Mouse (Mus musculus) macrophage (primary cell): ENCODE results near the gene Tor1aip2. TPM values are rescaled to one million over a fixed set of nuclear protein-coding genes. Genes with fewer than 3 reads are reported as not detected.

ENCODE experiments used
- H3K27ac ChIP-seq: fragments of 350-480 bp; formaldehyde crosslinking; 2 replicates; pipeline ENCODE4 v1.9.0; 2021
- H3K36me3 ChIP-seq: fragments of 350-480 bp; formaldehyde crosslinking; 2 replicates; pipeline ENCODE4 v1.9.0; 2021; ENCODE audit errors: inconsistent target
- H3K4me3 ChIP-seq: fragments of 350-480 bp; formaldehyde crosslinking; 2 replicates; pipeline ENCODE4 v1.9.0; 2021; ENCODE audit errors: inconsistent target
- H3K79me2 ChIP-seq: fragments of 350-480 bp; formaldehyde crosslinking; 2 replicates; pipeline ENCODE4 v1.9.0; 2021; ENCODE audit errors: inconsistent target
- WGBS: methylation state at CpG from one replicate; pipeline ENCODE4 v1.1.7; 2026; ENCODE audit warnings: inconsistent platforms; ENCODE audit not compliant: missing documents; 5-methylcytosine and 5-hydroxymethylcytosine counted together
- polyA plus RNA-seq: library from polyadenylated mRNA; stranded (reverse); fragments of 250-400 nt; gene quantifications from 3 replicates; pipeline ENCODE4 v1.2.4, GENCODE M21; 2018; ENCODE audit warnings: inconsistent platforms
- total RNA-seq, 78 experiments: library from RNA; depleted of rRNA; stranded (reverse); fragments of 250-400 nt; gene quantifications; 1 replicate in 9 of 78; 2 replicates in 24 of 78; 3 replicates in 43 of 78; 4 replicates in 2 of 78; pipeline ENCODE4 v1.2.4; 2018; ENCODE audit warnings: inconsistent platforms in 56 of 78

The Tor1aip2 gene
- 100 to 1,000 TPM; 115 to 658 (median 315) TPM for total RNA-seq (2018; cell fraction: chromatin; rRNA removed)
- total RNA-seq (2018; cell fraction: cytosol; rRNA removed) = 100 to 1,000 TPM; 128 to 271 (median 186) TPM
- total RNA-seq (2018; cell fraction: nucleus; rRNA removed) = 100 to 1,000 TPM; 175 to 740 (median 411) TPM
- polyA plus RNA-seq = 97.1 to 163 TPM (median 107 TPM) in 3 replicates

DNA sequence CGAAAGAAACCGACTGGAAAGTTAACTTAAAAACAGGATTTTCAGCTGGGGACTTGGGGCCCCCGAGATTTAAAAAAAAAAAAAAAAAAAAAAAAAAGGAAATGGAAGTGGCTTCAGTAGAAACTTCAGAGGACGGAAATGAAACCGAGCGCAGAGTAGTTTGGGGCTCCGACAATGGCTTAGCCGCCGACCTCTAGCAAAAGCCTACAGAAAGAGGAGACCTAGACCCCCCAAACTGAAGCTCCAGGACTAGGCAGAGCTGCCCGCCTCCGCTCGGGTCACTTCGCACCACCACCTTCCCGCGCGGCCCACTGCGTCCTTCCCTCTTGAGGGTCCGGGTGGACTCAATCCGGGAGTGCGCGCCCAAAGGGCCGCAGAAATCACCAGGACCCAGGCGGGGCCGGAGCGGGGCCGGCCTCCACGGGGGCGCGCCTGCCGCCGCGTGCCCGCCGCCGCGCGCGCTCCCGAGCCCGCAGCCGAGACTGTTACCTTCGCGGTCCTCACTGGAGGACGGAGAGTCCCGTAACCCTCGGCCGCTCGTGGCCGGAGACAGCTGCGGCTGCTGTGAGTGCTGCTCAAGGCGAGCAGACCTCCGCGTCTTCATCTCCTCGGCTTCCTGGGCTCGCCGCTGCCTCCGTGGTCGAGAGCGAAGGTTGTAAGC, at the start of gene Tor1aip2:
Gene Tor1aip2, plus strand, starts transcription at position 135 of the 661 bp plus-strand sequence.
- Histone ChIP-seq H3K27ac (peak within 1 kb of the TSS; percentile 97), H3K79me2 (peaks cover 77% of the 10 kb centered on the region)
- WGBS = under 1% methylated on average over 57 of the region's 59 CpGs

DNA sequence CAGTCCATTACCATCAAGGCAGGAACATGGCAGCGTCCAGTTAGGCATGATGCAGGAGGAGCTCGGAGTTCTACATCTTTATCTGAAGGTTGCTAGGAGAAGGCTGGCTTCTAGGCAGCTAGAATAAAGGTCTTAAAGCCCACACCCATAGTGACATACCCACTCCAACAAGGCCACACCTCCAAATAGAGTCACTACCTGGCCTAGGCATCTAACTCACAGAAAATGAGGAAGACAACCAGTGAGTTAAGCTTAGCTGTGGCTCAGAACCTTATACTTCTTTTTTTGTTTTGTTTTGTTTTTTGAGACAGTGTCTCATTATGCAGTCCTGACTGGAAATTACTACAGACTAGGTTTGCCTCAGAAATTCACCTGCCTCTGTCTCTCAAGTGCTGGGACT, 47.6 kb upstream of the Tor1aip2 start:
- Histone ChIP-seq H3K79me2 (no peaks in the 10 kb centered on the region), H3K4me3 (no peak overlapping the region), H3K27ac (no peak overlapping the region), H3K36me3 (no peaks in the 10 kb centered on the region)
- 93% methylated on average over 2 of the region's 2 CpGs for WGBS

More for the DNA sequence above, at the start of gene Tor1aip2:
- Histone ChIP-seq H3K36me3 (peaks cover 34% of the 10 kb centered on the region), H3K4me3 (peak within 1 kb of the TSS; percentile 72)

DNA sequence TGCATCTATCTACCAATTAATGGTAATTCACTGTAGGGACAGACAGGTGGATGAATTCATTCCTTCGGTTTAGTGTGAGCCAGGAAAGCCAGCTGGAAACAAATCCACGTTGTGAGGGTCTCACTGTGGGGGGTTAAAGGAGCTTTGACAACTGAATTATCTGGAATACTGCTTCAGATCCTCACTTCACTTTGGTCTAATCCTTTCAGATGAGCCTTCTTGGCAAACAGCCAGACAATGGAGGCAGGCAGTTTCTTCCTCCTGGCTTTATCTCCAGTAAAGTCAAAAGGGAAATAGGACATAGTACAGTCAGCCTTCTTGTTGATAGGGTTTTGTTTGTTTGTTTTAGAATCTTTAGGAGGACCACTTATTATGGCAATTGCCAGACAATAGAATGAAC, 45.8 kb upstream of the Tor1aip2 start:
- Histone ChIP-seq H3K36me3 (no peaks in the 10 kb centered on the region), H3K27ac (no peak overlapping the region), H3K4me3 (no peak overlapping the region), H3K79me2 (no peaks in the 10 kb centered on the region)
- 85% methylated on average over 2 of the region's 2 CpGs for WGBS

DNA sequence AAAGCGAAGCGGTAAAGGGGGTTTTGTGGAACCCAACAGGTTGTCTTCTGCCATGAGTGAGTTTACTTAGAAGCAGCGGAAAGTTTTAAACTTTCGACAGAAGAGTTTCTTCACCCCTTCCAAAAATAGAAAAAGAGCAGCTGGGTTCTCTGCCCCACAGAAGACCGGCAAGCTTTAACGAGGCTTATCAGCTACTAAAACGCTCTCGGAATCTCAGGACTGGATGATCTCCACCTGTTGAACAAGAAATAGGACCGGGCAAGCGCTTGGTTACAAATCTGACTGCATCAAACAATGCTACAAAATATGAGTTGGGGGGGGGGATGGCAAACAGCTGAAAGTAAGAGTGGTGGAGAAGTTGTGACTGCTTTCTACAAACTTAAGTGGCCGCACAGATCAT, 44.8 kb upstream of the Tor1aip2 start:
- H3K4me3 ChIP-seq = no peak overlapping the region
- H3K36me3 ChIP-seq = no peaks in the 10 kb centered on the region
- no peaks in the 10 kb centered on the region for H3K79me2 ChIP-seq
- WGBS = 86% methylated on average over 11 of the region's 11 CpGs
- no peak overlapping the region for H3K27ac ChIP-seq

DNA sequence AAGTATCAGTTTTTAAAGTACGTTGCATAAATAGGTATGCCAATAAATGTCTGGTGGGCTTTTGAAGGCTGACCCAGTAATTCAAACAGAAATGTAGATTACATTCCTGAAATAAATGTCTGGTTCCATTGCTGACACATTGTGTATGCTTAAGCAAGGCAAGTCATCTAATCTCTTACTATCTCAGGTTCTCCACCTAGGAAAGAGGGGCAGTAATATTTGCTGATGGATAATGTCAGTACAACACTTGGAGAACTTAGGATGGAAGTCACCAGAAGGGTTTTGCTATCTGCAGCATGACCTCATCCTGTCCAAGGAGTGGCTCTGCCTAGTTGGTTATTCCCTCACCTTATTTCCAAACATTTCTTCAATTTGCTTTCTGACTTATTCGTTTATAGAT, 40.7 kb upstream of the Tor1aip2 start:
- Histone ChIP-seq H3K4me3 (no peak overlapping the region), H3K79me2 (no peaks in the 10 kb centered on the region), H3K27ac (no peak overlapping the region), H3K36me3 (no peaks in the 10 kb centered on the region)
- 80% methylated on average over 1 of the region's 2 CpGs for WGBS

DNA sequence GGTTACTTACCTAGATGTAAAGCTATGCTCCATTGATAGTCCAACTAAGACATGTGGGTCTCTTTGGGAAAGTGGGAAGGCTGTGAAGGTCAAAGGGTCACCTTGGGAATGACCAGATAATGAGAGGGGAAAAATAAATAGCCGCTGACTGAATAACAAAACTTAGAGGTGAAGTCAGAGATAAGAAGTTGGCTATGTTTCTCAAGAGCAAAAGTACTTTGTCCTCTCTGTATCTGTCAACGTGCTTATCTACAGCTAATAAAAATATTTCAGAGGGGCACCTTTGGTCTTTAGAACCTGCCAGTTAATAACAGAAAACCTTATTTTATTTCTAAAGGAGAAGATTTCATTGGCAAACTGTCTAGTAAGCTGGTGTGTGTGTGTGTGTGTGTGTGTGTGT, 39.6 kb upstream of the Tor1aip2 start:
- Histone ChIP-seq H3K79me2 (no peaks in the 10 kb centered on the region), H3K27ac (no peak overlapping the region), H3K4me3 (no peak overlapping the region), H3K36me3 (no peaks in the 10 kb centered on the region)
- 92% methylated on average over 2 of the region's 2 CpGs for WGBS

DNA sequence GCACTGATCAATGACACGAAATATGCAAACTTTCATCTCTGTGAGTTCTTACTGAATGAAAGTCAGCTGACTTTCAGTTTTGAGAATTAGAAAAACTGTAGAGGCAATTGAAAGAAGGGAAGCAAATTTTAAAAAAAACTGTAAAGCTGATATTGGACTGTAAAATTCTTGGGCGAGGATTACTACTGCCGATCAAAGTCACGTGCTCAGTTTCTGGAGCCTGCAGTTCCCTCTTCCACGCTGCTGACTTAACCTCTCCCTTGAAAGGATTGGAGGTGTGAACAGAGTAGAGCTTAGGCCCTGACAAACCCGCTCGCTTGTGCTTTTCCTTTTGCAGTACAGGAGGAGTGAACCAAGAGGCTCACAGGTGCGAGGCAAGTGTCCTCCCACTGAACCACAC, 32.8 kb upstream of the Tor1aip2 start:
- Histone ChIP-seq H3K36me3 (peaks cover 26% of the 10 kb centered on the region), H3K27ac (no peak overlapping the region), H3K79me2 (peaks cover 15% of the 10 kb centered on the region; the same call in 1 of the 2 replicates), H3K4me3 (no peak overlapping the region)
- 70% methylated on average over 8 of the region's 8 CpGs for WGBS

DNA sequence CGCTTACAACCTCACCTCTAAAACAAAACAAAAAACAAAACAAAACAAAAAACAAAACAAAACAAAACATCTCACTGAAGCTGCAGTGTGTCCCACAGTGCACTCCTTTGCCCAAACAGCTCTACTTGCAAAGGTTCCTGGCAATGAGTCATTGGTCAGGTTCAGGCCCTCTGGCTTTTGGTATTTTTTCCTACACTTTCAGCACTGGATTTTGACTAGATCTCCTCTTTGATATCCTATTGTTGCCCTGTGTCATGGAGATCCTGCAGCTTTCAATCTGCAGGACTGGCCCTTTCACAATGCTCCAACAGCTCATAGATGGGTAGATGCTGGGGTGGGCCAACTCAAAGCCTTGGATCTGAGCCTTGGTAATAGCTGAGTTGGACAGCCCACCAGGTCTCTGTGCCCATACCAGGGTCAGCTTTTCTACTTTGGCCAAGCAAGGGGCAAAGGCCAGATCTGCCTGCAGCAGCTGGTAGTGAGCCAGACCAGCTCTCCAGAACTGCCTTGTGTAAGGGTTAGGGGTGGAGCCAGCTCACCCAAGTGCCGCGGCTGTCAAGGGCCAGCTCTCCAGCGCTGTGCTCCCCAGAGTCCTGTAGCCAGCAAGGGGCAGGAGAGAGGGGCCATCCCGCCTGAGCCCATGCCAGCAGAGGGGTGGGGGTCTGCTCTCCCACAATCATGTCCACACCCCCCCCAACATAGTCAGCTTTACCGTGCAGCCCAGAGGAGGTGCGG, 31.8 kb upstream of the Tor1aip2 start:
- peaks cover 25% of the 10 kb centered on the region; the same call in 1 of the 2 replicates for H3K79me2 ChIP-seq
- H3K36me3 ChIP-seq = peaks cover 36% of the 10 kb centered on the region
- WGBS = 94% methylated on average over 6 of the region's 7 CpGs
- H3K27ac ChIP-seq = no peak overlapping the region
- no peak overlapping the region for H3K4me3 ChIP-seq

DNA sequence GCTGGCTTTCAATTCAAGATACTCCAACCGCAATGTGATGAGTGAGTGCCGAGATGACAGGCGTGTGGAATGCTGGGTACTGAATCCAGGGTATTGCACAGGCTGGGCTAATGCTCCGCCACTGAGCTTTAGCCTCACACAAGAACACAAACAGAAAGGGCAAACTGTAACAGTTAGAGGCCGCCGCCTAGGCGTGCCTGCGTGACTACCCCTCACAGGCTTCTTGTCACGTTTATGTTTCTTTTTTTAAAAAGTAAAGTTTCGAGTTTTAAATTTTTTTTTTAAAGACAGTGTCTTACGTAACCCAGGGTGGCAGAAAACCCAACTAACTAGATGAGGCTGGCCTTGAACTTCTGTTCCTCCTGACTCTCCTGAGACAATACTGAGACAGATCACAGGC, 29.3 kb upstream of the Tor1aip2 start:
- 79% methylated on average over 10 of the region's 11 CpGs for WGBS
- H3K4me3 ChIP-seq = no peak overlapping the region
- peaks cover 58% of the 10 kb centered on the region for H3K36me3 ChIP-seq
- no peak overlapping the region for H3K27ac ChIP-seq
- H3K79me2 ChIP-seq = peaks cover 51% of the 10 kb centered on the region

DNA sequence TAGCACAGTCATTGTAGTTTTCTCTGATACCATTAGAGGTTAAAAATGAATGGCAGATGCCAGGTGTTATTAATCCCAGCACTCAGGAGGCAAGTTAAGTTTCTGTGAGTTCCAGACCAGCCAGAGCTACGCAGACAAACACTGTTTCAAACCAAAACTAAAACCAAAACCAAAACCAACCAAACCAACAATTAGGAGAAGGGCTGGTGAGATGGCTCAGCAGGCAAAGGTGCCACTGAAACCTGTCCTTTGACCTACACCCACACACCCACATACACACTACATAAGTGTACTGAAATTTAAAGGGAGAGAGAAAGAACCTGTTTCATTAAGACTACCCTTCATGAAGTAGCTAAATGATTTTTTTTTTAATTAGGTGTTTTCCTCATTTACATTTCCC, 26.2 kb upstream of the Tor1aip2 start:
- 100% methylated on average over 1 of the region's 1 CpGs for WGBS
- Histone ChIP-seq H3K27ac (no peak overlapping the region), H3K79me2 (peaks cover 82% of the 10 kb centered on the region)

DNA sequence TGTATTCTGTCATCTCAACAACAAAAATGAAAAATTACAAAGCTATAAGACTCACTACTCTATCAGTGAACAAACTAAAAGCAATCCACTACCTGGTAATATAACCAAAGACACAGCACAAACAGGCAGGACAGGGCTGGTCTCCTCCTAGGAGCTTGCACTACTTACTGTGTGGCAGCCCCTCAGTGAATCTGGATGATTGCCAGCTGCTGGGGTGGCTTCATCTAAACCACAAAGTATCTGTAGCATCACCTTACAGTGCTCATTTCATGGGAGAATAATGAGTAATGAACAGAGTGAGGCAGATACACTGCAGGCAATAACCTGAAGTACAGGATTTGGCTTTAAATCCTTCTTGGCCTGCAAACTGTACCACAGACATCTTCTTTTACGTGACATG, 15.4 kb upstream of the Tor1aip2 start:
- no peak overlapping the region for H3K27ac ChIP-seq
- peaks cover 100% of the 10 kb centered on the region for H3K79me2 ChIP-seq
- H3K4me3 ChIP-seq = no peak overlapping the region
- peaks cover 79% of the 10 kb centered on the region for H3K36me3 ChIP-seq
- 86% methylated on average over 1 of the region's 1 CpGs for WGBS

More for the DNA sequence above, 26.2 kb upstream of the Tor1aip2 start:
- Histone ChIP-seq H3K36me3 (peaks cover 76% of the 10 kb centered on the region), H3K4me3 (no peak overlapping the region)

DNA sequence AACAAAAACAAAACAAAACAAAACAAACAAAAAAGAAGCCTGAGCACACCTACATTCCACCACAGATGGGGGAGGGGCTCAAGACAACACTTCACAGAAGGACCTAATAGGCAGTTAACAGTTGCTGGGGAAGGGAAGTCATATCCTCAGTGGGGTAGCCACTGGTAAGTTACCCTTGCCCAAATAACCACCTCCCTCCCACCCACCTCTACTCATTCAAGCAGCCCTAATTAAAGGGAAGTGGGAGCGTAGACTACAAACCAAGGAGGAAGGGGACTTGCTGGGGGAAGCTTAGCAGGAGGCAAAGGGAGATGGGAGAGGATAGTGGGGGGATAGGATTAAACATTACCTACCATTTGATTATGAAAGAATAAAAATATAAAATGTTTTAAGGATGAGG, 14.8 kb upstream of the Tor1aip2 start:
- H3K36me3 ChIP-seq = peaks cover 73% of the 10 kb centered on the region
- no peak overlapping the region for H3K4me3 ChIP-seq
- no peak overlapping the region for H3K27ac ChIP-seq
- peaks cover 100% of the 10 kb centered on the region for H3K79me2 ChIP-seq
- 33% methylated on average over 1 of the region's 1 CpGs for WGBS

DNA sequence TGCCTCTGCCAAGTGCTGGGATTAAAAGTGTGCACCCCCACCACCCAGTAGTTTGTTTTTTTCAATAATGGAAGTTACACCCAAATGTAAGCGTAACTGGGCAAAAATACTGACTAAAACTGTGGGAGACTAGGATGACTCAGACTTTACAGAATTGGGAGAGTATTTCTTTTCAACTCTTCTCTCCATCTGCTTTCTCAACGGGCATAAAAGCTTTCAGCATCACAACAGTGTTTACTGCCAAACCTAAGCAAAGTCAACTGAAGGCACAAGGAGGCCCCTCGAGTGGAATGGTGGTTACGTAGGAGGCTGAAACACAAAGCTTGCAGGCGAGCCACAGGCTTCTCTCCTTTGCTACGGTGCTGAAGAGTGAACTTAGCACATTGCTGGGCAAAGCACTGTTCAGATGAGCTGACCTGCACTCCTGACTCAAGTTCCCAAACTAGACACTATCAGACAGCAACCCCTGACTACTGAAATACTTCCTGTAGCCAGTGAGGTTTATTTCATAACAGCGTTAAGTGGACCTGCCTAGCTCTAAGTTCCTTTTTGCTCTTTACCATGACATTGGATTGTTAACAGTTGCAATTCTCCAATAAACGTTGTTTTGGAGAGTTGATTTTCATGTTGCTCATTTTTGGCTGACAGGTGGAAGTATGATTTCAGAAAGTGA, 10.2 kb upstream of the Tor1aip2 start:
- 21% methylated on average over 8 of the region's 8 CpGs for WGBS
- Histone ChIP-seq H3K36me3 (peaks cover 42% of the 10 kb centered on the region), H3K79me2 (peaks cover 96% of the 10 kb centered on the region), H3K4me3 (no peak overlapping the region), H3K27ac (peak overlapping the region; percentile 50)

DNA sequence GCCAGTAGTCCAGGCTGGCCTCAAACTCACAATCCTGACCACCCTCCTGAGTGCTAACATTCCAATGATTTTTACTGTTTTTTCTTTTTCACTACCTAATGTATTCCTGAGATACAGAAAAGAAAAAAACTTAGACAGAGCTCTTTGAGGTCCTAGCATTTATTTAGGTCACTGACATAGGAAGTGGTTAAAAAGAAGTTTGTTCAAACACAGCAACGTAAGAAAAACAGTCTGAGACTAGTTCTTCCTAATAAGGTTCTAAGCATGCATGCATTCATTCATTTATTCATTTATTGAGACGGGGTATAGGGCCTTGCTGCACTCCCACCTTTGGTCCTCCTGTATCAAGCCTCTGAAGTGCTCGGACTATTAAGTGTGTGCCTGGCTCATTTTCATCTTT, 7.4 kb upstream of the Tor1aip2 start:
- WGBS = 76% methylated on average over 3 of the region's 3 CpGs

More for the DNA sequence above, 7.4 kb upstream of the Tor1aip2 start:
- Histone ChIP-seq H3K4me3 (no peak overlapping the region), H3K27ac (peak overlapping the region; percentile 68), H3K79me2 (peaks cover 96% of the 10 kb centered on the region), H3K36me3 (peaks cover 47% of the 10 kb centered on the region)
